Mouse (Mus musculus) heart, adult 18-20 months (tissue): ENCODE results near the gene Ptpn3. TPM values are rescaled to one million over a fixed set of nuclear protein-coding genes. Genes with fewer than 3 reads are reported as not detected.
"Not testable (repeated sequence)": the region's sequence is repeated elsewhere in the genome, so short reads cannot be mapped to it uniquely, and the experiment has no call there.

Experiments
- DNase-seq, 2 experiments: peaks; one replicate each; pipeline ENCODE4 v3.0.0; 2021 to 2022; ENCODE audit warnings: mixed read lengths in 1 of 2
- total RNA-seq, 2 experiments: library from RNA; stranded (reverse); gene quantifications; 2 replicates each; pipeline ENCODE4 v1.2.3; 2021

Gene Ptpn3
- total RNA-seq, 2 experiments from 2014 or later = 34.5 to 41.4 TPM

DNA sequence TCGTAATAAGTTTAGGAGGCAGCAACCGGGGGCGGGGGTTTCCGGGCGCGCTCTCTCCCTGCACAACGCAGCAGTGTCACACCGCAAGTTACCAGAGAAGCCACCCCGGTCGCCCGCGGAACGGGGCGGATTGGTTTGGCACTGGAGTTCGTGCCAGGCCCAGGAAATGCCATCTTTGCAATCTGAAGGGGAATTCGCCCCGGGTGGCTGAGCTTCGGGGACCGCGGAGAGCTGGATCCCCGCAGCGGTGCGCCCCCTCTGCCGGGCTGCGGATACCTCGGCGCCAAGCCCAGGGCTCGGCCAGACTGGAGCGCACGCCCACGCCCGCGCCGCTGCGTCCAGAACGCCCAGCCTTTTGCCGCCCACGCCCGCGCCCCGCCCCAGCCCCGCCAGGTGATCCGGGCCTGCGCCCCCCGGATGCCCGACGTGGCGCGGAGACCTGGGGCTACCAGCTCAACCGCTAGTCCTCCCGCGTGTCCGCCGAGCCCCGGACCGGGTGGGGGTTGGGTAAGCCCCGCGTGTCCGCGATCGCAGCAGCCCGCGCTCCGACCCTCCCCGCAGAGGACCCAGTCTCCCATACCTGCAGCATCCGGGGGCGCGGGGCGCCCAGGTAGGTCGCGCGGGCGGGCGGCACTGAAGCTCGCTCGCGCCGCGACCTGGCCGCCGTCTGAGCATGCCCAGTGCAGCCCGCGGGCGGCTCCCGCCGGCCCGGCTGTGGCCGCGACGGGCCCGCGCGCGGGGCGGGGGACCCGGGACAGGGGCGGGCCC lies 1.8 kb downstream of the Ptpn3 start:
- DNase-seq = peak; percentile 70 to 75

DNA sequence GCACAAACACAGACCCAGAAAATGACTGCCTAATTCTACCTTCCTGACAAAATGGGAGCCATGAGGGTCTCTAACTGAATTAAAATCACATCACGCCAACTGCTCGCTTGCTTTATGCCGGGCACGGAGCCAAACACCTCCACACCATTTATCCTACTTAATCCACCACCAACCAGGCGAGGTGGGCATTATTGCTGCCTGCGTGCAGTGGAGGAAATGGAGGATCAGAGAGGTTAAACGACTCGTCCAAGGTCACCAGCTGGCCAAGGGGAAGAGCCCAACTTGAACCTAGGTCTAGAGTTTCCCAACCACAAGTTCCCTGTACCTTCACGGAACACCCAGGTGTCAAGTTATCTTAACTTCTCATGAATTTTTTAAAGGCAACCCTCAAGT lies 2.3 kb downstream of the Ptpn3 start:
- peak in 1 of 2 experiments; percentile 28 for DNase-seq

DNA sequence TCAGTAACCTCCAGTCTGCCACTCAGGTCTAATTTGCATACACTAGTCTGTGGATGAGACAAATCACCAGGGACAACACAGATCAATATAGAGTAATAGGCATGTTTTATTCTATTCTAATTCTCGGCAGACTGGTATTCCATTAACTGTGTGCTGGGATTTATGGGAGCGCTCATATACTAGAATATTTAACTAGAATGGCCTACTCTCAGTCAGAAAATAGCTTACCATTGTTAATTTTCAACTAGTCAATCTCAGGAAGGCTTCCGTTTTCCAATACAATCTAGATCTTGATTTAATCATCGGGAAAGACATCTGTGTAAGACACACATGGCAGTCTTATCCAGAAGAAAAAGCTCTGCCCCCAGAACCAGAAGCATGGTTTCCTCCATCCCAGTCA lies 3.5 kb downstream of the Ptpn3 start:
- no peak for DNase-seq

DNA sequence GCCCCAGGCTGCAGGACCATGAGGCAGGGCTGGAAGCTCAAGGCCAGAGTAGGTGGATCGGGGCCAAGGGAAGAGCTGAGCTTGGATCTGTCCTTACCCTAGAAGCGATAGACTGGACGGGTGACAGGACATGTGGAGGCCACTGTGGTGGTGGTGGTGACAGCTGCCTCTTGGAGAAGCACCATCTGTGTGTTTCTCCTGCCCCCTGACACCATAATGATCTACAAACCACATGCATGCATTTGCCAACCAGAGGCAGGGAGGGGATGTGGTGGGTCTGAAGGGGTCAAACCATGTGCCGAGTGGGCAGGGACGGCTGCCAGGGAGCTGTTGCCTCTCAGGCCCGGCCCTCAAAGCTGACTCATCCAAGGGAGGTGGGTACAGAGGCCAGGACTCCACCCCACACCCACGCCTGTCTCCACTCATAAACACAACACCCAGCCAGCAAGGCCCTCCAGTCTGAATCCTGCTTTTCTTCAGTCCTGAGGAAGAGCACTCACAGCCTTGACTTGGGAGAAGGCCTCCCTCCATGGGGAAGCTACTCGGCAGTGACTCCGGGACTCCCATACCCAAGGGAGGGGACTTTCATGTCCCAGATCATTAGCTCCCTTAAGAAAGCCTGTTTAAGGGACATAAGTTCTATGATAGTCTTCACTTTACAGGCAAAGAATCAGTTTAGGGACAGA lies 6.5 kb downstream of the Ptpn3 start:
- peak; percentile 87 to 89 for DNase-seq

DNA sequence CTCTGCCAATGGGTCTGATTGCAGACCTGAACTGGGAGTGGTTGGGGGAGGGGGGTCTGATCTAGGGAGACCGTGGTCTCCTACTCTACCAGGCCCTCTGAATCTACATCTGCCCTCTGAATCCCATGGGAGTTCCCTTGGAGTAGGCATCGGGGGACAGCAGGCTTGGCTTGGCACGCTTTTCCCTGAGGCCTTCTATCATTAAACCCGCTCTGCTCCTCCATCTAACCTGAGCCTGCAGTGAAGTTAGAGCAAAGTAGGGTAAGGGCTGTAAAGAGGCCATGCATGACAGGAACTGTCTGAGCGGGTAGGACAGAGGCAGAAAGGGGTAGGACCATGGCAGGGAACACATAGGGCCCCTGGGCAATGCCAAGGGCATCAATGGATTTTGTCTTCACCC lies 9.0 kb downstream of the Ptpn3 start:
- no peak for DNase-seq

DNA sequence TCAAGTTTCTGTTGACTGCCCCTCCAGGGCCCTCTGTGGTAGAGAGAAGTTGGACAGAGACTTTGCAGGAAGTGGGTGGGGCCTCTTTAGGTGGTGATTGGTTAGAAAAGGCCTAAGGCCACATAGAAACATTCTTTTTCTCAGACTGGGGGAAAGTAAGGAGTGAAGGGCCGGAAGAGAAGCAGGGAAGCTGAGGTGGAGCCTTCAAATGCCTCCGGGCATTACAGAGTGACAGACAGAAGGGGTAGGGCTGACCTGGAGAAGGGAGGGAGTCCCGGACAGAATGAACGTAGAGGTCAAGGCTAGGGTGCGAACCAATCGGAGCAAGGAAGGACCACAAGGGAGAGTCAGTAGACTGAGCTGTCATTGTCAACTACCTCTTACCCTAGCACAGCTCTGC lies 11.6 kb downstream of the Ptpn3 start:
- DNase-seq = no peak

DNA sequence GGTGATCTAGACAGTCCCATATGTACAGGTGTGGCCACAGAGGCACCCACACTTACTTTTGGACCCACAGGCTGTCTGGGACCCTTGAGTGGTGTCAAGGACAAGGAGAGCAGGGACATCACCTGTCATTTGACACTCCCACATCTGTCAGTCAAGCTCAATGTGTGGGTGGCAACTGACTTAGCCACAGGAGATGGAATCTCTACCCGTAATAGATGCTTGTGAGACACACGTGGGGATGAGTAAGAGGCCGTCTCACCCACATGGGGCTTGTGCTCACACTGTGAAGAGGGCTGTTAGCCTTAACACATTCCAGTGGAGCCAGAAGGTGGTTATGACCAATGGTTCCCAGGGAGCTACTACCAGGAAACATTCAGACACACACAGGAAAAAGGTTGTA lies 13.8 kb downstream of the Ptpn3 start:
- DNase-seq = no peak

DNA sequence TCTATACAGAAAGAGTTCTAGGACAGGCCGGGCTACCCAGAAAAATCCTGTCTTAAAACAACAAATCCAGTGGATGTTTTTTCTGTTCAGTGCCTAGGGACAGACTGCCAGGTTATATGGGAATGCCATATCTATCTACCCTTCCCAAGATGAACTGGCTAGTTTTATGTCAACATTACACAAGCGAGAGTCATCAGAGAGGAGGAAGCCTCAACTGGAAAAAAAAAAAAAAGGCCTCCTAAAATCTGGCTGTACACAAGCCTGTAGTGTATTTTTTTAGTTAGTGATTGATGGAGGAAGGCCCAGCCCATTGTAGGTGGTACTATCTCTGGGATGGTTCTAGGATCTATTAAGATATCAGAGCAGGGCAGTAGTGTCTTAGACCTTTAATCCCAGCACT lies 16.4 kb downstream of the Ptpn3 start:
- DNase-seq = no peak

DNA sequence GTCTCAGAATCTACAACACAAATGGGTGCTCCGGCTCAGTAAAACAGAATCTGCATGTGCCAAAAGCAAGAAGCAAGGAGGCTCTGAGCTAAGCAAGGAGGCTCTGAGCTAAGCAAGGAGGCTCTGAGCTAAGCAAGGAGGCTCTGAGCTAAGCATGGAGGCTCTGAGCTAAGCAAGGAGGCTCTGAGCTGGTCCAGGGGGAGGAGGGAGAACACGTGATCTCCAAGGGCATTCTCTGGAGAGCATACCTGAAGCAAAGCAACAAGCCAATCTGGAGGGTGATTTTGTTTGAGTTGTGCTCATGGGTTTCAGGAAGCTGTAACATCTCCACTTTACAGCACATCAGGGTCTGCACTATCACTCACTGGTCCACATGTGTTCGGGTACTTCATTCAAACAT lies 18.4 kb downstream of the Ptpn3 start:
- no peak for DNase-seq

DNA sequence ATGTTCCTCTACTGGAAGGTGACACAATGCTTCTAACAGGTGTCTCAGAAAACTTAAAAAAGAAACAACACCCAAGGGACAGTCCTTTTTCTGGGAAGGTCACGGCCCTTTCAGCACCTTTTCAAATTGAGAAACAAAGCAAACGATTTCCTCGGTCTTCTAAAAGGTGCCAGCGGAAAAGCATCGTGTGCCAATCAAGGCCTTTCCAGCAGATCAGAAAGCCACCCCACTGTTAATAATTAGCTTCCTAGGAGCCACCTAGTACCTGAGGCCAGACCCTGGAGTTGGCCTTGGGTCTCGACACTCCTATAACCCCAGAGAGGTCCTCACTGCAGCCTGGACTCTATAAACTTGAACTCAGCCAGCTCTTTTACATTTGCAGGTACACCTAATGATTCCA lies 19.0 kb downstream of the Ptpn3 start:
- DNase-seq = no peak

DNA sequence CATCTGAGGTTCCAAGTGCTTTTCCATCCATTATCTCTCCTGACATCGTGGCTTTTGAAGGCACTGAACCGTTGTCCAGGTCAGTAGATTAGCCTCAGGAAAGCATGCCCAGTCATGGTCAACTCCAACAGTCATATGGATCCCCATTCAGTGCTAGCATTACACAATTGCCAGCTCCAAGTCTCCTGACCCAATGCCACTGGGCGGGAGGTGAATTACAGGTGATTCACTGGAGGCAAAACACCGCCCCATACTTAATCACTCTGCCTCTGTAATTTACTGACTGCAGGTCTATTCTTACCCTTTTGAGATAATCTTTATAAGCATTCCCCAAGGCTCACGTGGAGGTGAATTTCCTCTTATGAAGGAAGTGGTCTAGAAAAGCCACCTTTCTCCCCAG lies 19.5 kb downstream of the Ptpn3 start:
- no peak for DNase-seq

DNA sequence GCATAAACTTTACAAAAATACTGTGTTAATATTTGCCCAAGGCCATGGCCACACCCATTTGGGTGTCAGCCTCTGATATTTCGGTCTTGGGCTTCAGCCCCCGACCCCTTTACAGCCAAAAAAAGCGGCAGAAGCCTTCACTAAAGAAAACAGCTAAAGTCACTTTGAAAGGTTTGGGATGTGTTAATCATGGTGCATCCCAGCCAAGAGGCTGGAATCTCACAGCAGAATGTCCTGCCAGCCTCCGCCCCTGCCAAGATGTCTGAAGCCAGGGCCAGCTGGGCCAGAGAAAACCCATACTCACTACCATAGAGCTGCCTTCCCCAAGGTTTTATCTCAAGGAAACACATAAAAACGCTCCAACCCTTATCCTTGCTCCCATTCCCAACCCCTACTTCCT lies 20.7 kb downstream of the Ptpn3 start:
- DNase-seq = peak; percentile 81 to 84

DNA sequence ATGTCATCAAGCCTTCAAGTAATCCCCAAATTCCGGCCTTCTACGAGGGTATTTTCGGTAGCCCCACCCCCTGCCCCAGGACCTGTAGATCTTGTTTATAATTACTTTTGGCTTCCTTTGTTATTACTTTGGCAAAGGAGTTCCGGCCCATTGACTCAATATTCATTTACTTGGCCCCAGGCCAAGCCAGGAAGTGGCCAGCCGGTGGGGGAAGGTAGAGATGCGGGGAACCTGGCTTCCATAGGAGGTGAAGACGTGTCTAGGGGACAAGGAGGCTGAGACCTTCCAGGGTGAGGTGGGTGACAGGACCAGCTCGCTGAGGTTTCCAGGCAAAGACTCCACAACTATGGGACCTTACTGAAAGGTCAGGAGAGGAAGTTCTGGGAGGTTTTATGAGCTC lies 22.4 kb downstream of the Ptpn3 start:
- DNase-seq = peak; percentile 51 to 66

DNA sequence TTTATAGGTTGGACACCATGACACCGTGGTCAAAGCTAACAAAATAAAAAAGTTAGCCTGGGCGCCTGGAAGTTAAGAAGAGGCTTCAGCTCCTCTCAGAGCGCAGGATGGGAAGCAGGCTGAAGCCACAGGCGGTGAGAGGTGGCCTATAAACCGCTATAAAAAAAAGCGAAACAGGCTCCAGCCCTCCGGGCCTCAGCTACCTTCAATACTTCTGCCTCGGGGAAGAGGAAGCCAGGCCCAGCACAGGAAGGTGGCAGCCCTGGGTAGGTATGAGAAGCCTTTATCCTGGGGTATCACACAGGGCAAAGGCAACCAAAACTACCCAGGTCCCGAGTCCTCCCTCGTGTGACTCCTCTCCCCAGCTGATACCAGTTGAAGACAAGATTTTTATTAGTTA lies 22.8 kb downstream of the Ptpn3 start:
- peak in 1 of 2 experiments; percentile 42 for DNase-seq

DNA sequence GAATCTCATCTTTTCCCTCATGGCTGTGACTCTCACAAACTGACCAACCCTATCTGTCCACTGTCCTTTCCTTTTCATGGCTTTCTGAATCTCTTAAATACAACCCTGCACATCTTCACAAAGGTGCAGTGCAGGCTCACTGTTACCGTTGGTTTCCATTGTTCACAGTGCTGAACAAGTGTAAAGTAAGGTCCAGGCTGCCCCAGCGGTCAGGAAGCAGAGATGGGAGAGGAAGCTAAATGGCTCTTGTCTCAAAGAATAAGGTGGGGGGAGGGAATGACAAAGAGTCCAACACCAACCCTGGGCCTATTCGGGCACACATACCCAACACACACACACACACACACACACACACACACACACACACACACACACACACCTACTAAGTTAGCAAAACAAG lies 24.0 kb downstream of the Ptpn3 start:
- DNase-seq = no peak

DNA sequence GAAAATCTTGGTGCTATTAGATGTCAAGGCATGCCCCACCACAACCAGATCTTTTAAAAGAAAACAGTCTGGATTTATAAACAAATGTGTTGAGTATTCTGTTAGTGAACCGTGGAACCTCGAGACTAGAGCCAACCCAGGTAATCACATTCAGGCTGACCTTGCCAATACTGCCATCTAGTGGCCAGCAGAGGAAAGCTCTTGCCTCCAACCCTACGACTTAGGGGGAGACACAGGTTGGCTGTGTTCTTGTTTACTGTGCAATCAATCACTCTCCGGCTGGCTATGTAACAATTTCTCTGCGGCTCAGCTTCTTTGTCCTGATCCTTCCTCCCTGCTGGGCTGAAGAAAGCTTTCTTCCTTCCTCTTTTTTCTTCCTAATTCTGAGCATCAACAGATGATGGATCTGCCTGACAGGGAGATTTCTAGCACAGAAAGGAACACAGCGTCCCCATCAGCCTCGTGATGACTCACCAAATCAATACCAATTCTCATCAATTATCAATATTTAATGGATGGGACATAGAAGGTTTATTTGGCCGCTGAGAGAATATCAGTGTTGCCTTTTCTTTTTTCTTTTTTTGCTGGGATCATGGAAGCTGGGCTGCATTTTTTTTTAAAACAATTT lies 26.4 kb downstream of the Ptpn3 start:
- DNase-seq = peak; percentile 69 to 77

DNA sequence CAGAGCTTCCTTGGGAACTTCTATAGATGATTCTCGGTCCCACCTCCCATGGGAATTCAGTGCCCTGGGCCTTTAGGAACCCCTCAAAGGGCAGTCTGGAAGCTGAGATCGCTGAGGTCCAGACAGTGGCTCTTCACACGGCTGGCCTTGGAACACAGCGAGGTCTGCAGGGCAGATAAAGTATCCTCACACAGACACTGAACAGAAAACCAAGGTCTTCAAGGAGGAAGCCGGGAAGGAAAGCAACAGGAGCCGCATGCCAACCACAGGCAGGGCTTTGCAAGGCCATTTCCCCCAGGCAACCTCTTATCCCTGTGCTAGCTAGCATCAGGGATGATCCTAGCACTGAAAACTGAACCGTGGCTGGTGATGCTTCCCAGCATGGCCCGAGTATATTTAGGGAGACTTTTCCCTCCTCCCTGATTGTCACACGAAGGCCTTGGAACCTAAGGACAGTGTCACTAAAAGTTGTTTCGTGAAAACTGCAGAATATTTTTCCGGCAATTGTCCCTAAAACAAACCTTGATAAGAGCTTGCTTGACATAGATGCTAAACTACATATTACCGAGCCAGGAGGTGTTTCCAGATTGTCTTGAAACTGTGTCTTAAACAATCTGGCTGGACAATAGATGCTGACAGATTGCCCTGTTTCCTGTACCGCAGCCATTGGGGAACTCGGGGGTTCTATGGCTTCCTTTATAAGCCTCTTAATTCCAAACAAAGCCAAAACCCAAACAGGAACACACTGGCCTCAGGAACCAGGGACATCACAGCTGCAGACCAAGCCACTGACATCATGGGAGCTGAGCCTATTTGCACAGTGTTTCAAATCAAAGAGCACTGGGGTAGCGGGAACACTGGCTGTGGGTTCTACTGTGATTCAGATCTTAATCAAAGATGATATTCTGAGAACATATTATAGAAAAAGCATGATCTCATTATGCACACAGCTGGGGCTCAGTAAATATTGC lies 27.8 kb downstream of the Ptpn3 start:
- DNase-seq = peak in 1 of 2 experiments; percentile 40

DNA sequence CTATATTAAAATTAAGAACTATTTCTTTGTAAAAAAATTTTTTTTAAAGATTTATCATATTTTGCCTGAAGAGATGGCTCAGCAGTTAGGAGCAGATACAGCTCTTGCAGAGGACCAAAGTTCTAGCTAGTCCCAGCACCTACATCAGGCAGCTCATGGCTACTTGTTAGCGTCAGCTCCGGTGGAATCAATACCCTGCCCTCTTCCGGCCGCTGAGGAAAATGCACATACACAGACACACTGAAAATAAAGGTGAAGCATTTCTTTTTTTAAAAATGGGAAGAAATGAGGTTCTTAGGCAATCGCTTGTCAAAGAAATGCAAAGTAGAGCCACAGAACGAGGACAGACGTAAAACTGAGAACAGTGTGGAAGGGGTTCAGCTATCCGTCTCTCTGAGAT lies 30.6 kb downstream of the Ptpn3 start:
- no peak for DNase-seq

DNA sequence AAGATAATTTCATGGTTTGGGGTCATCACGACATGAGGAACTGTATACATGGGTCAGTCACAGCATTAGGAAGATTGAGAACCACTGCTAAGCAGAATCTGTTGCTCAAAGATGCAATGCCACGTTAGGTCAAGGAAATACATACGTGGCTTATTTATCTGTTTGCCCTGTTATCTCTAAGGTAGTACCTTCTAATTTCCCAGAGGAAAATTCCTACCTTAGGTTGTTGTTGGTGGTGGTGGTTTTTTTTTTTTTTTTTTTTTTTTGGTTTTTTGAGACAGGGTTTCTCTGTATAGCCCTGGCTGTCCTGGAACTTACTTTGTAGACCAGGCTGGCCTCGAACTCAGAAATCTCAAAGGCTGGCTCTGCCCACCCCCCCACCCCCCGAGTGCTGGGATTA lies 31.1 kb downstream of the Ptpn3 start:
- not testable (repeated sequence) for DNase-seq

DNA sequence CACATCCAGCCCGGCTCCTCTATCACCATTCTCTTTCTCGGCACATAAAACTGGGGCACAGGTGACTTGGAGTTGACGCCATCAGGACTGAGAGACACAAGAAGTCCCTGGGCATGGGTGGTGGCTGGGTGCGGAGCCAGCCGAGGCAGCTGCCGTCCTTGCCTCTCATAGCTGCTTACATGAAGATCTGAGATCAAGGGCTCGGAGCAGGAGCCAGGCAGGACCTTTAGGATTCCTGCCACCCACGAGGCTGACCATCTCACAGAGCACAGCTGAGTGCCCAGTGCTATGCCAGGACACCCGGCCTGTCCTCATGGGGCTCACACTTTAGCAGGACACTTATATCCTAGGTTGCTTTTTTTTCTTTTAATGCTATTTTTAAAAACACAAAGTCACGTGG lies 32.3 kb downstream of the Ptpn3 start:
- no peak for DNase-seq

DNA sequence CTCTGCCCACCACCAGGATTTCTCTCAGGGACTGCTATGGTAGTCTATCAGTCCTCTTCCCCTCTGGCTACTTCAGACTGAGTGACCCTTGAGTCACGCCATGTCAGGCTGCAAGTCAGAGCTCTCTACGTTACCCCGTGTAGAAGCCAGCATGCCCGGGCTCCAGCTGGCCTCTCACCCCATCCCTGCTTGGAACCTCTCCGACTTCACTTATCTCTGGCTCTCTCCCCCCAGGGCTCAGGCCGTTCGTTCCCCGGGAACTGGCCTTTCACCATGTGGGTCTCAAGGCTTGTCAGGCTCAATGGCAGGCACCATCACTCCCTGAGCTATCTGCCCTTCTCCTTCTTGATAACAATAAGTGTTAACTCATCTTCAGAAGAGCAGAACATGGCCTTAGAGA lies 33.3 kb downstream of the Ptpn3 start:
- peak in 1 of 2 experiments; percentile 64 for DNase-seq

DNA sequence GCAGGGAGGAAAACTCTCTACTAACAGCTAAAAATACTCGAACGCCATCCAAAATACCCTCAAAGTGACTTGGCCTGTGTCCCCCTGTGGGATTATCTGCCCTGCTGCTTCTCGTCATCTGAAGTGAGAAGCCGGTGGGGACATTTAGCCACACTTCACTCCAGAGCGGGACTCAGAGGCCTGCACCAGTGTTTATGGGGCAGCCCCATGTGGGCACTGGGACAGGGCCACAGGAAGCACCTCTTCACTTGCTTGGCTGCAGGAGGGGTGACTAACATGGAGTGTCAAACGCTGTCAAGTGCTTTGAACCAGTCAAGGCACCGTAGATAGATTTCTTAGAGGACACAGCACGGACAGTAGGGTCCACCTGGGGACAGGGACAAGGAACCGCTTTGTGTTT lies 35.2 kb downstream of the Ptpn3 start:
- DNase-seq = no peak
